Mouse (Mus musculus) CD4-positive helper T cell, adult 2 months (primary cell): Measurements from ENCODE around the gene Foxl1.

Experiments
- DNase-seq: peaks from one replicate; pipeline ENCODE4 v3.0.0-alpha.2; 2012; ENCODE audit warnings: low read depth, missing footprints, low spot score

The Foxl1 gene

DNA sequence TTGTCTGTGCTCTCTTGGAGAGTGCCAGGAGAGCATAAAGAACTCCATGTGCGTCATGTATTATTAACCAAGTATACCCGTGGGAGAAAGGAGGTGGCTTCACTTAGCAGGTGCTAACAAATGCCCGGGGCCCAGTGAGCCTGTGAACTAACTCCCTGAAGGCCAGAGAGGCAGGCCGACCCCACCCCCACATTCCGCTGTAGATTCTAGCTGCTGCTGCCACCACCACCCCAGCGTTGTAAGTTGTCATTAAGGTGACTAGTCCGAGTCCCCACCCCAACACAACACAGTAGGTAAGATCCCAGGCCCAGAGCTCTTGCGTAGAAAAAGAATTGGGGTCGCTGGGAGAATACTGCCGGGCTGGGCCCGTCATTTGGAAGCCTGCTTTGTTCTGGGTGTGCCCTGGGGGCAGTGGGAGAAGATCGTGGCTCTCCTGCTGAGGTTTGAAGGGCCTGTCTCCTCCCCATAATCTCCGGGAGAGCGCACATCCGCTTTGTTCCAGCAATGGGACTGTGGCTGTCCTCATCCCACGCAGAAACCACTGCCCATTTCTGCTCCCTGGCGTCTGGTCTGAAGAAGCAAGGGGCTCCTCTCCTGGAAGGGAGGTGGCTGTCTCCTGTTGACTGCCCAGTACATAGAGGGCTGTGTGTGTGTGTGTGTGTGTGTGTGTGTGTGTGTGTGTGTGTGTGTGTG is 3.0 kb upstream of the Foxl1 start:
- no peak for DNase-seq

DNA sequence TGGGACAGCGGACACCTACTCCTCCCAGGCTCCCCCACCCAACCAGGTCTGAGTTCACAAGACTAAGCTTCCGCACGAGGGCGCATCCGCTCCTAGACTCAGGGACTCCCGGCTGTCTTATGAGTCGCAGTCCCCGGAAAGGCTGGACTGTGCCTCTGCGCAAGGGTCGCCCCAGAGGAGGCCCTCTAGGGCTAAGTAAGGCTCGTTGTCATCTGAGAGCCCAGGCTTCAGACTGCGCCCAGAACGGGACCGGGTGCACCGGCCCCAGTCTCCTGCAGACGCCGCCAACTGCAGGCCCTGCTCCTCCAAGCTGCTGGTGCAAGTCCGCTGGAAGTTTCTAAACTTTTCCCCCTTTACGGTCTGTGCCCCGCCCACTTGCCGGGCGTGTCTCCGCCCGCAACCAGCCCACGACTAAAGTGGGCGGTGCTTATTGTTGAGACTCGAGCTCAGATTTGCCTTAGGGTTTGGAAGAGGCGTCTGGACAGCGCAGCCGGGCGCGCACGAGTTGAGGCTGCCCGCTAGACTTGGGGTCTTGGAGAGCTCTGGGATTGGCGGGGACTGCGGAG is 2.3 kb upstream of the Foxl1 start:
- peak; percentile 37 for DNase-seq

GRCm38 (mm10) chr8:121126191-121126590 is 1.5 kb upstream of the Foxl1 start:
- DNase-seq, result no peak

- DNase-seq, result no peak
Observed at GRCm38 (mm10) chr8:121126694-121127093, 1.0 kb upstream of the Foxl1 start.

- no peak for DNase-seq
Observed at GRCm38 (mm10) chr8:121127291-121127701, 444 bp upstream of the Foxl1 start.

- DNase-seq, result no peak
Observed at GRCm38 (mm10) chr8:121128531-121129264, 958 bp downstream of the Foxl1 start.

DNA sequence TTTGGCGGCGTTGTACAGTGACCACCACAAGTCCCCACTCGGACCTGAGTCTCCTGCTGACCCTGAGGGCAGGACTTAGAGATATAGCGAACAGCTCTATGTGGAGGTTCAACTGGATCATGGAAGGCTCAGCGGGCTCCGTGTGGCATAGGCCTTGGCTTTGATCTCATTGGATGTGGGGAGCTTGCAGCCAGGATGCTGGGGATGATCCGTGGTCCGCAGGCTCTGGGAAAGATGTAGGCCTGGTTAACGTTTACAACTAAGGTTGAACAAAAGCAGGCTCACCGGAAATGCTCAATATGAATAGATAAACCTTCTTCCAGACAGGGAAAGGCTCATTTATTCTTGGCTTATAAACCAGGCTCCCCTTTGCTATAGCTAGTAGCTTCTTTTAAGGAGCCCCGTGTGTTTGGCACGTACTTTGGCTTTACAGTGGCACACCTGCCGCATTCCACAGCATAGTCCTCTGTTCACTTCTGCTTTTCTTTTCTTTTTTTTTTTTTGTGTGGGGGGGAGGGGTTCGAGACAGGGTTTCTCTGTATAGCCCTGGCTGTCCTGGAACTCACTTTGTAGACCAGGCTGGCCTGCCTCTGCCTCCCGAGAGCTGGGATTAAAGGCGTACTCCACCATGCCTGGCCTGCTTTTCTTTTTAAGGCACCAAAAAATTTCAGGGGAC is 1.7 kb downstream of the Foxl1 start:
- no peak for DNase-seq

DNA sequence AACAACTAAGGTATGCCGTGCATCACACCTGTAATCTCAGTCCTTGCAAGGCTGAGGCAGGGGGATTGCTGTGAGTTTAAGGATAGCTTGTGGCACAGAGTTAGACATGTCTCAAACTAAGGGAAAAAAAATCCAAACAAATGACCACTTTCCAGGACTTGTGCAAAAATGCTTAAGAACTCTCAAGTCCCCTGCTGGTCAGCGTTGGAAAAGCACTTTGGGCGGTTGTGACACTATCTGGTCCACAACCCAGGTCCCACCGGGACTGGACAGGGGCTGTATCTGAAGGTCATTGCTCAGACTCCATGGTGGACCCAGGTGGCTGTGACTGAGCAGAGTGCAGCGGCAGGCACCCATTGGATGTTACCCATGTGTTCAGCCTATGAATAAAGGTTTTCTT is 2.8 kb downstream of the Foxl1 start:
- no peak for DNase-seq

DNA sequence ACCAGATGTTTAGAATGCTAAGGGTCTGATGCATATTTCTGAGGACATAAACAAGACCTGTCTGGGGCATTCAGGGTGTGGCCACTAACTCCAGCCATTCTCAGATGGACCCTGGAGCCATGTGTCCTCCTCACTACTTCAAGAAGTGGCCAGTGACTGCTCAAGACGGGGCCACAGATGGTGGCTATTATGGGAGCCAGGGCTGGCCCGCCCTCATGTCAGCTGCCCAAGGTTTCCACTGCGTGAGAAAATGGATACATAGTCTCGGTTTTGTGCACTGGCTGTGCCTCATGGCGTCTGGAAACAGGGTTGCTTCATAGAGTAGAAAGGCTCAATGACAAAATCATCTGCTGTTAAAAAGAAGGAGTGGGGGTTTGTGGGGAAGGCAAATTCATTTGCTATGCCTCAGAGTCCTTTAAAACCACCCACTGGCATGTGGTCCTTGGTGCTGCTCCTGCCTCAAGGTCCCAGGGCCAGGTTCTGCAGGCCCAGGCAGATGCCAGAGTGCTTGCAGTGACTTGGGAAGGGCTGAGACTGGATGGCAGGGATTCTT is 5.3 kb downstream of the Foxl1 start:
- DNase-seq, result no peak

DNA sequence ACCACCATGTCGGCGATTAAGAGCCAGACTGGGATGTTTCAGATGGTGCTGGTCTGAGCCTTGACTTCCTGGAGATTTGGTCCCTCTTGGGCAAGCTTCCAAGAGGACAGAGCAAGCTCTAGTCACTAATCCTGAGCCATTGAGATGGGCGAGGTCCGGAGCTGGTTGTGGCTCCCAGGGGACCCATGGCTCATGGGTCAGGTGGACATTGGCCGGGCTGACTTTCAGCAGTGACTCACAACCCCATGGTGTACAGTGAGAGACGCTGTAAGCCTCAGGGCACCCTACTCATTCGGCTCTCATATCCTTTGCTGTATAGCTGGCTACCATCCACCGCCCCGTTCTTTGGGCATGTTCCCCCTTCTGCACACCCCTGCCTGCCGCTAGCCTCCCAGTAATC is 6.4 kb downstream of the Foxl1 start:
- no peak for DNase-seq

DNA sequence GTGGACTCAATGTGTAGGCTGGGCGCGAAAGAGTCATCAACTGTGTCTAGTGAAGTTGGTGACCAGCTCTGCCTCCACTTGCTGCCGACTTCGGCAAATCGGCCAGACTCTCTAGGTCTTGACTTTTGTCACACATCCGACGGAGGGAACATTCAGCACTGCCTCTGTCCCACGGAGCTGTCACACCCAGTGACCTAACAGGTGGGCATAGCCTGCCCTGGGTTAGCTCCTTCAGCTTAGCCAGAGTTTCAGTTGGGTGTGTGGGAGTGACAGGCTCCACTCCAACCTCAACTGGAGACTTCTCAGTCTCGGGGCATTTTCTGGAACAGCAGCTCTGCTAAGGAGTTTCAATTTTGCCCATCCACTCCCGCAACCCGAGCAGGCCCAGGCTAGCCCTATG is 6.8 kb downstream of the Foxl1 start:
- no peak for DNase-seq

- no peak for DNase-seq
Observed at GRCm38 (mm10) chr8:121136856-121137255, 9.1 kb downstream of the Foxl1 start.

DNA sequence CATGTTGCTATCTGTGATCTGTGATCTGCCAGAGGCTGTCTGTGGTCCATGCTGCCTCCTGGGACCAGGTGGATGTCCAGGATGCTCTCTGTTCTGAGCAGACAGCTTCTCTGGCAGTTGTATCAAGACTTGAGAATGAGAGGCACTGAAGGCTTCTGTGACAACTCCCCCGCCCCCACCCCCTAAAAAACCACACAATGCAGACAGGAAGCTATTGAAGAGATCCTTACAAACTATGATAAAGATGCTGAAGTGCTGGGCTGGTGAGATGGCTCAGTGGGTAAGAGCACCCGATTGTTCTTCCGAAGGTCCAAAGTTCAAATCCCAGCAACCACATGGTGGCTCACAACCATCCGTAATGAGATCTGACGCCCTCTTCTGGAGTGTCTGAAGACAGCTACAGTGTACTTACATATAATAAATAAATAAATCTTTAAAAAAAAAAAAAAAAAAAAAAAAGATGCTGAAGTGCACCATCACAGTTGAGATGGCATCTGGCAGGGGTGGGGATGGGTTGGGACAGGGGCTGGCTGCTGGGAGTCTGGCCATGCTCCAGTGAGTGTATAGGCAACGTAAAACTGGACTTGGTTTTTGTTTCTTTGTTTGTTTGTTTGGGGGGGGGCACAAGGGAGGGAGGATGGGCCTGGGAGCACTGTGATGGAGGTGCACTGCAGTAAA is 17.9 kb downstream of the Foxl1 start:
- peak; percentile 10 for DNase-seq

- DNase-seq, result no peak
Observed at GRCm38 (mm10) chr8:121148573-121149083, 20.9 kb downstream of the Foxl1 start.

- no peak for DNase-seq
Observed at GRCm38 (mm10) chr8:121152394-121152793, 24.7 kb downstream of the Foxl1 start.

DNA sequence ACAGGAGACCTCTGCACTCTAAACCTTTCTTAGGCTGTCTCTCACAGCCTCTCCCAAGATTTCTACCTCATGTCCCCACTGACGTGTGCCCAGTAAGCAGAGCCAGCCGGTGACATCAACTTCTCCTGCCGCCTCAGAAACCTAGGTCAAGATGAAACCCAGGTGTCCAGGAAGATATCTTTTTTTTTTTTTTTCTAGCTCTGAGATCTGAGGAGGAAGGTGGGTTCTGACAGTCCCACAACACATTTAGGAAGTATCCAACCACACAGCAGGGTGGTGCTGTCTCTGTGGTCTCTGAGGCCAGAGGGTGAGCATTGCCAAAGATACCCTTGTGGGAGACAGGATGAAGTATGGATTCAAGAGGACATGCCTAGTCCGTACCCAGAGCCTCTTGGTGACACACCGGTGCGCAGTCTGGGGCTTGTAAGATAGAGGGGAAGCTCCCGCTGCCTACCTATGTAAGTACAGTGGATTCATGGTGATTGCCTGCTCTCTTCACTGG is 29.3 kb downstream of the Foxl1 start:
- no peak for DNase-seq

GRCm38 (mm10) chr8:121158812-121159211 is 31.1 kb downstream of the Foxl1 start:
- DNase-seq, result no peak

- DNase-seq, result no peak
Observed at GRCm38 (mm10) chr8:121161437-121161836, 33.7 kb downstream of the Foxl1 start.

GRCm38 (mm10) chr8:121162413-121162812 is 34.7 kb downstream of the Foxl1 start:
- DNase-seq, result no peak

DNA sequence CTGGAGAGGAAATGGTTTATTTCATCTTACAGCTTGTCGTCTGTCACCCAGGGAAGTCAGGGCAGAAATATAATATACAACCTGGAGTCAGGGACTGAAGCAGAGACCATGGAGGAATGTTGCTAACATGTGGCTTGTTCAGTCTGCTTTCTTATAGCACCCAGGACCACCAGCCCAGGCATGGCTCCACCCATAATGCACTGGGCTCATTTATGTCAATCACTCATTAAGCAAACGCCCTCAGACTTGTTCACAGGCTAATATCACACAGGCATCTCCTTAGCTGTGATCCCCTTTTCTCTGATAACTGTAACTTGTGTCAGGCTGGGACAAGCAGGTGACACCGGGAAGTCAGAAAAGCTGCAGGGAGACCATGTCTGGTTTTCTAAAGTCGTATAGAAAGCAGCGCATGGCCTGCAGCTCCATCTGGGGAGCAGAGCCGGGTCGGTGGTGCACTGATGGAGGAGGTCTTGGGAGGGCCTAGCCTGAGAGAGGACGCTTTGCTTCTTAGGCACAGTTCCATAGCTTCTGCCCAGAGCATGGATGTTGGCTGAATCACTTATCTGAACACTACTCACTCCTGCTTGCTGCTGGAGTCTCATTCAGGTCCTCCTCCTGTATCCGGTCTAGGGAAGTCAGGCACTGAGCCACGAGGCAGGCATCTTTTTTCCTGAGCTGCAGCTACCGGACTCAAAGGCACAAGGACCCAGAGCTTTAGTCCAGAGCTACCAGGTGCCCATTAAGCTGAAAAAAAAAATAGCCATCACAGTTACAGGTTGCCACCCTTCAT is 35.4 kb downstream of the Foxl1 start:
- DNase-seq, result no peak
